Mouse (Mus musculus) skeletal muscle tissue, adult 2 months (tissue): ENCODE measurements around the gene Slc12a7.
"Not testable (repeated sequence)": the region's sequence is repeated elsewhere in the genome, so short reads cannot be mapped to it uniquely, and the experiment has no call there.

Source experiments
- DNase-seq: peaks from one replicate; pipeline ENCODE4 v3.0.0-alpha.2; 2012; ENCODE audit warnings: low read depth, low spot score

Gene Slc12a7

GRCm38 (mm10) chr13:73732742-73733700, at the start of gene Slc12a7:
TSS of gene Slc12a7 (plus strand) at chr13:73733094.
- DNase-seq, result no peak

- DNase-seq, result peak; percentile 25
These were observed 49.2 kb upstream of the Slc12a7 start for GRCm38 (mm10) chr13:73683682-73684081.

DNA sequence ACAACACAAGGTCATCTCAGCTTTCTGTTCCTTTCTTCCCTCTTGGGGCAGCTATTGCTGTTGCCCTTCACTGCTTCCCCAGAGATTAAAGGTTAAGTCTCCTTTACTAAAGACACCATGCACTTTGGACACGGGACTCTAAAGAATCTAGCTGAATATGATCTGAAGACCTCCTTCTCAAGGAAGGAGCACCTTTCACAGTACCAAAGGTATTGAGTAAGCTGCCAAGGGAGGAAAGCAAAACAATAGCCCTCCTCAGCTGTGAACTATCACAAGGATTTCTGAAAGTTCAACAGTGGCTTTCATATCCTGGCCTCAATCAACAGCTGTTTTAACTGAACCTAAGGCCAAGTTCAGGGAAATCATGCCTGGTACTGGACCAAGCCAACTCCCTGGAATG, 48.5 kb upstream of the Slc12a7 start:
- DNase-seq, result peak; percentile 30

- DNase-seq, result no peak
These were observed 47.4 kb upstream of the Slc12a7 start for GRCm38 (mm10) chr13:73685502-73685901.

- DNase-seq, result no peak
These were observed 45.3 kb upstream of the Slc12a7 start for GRCm38 (mm10) chr13:73687601-73688000.

GRCm38 (mm10) chr13:73688934-73689333, 44.0 kb upstream of the Slc12a7 start:
- DNase-seq, result no peak

DNA sequence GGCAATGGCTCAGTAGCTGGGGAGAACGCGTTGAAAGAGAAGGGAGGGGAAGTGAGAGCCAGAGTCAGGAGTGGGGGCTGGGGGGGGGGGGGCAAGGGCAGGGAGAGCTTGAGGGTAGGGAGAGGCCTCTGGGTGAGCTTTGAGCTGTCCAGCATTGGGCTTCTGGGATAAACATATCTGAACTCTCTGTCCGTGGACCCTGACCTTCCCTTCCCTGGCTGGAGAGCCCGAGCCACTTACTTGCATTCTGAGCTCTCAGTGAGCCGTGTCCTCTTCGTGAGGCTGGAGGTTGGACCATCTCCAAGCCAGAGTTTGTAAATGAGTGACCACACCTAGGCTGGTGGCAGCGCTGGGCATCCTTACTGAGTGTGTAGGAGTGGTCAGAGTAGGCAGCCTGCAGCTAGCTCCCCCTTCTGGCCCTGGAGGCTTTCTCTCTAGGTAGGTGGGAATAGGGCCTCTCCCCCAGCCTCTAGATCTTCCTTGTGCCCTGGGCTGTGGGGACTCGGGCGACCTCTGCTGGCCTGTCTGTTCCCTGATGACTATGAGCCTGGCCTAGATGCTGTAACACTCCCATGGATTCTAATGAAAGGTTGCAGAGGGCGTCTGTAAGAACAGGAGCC, 40.5 kb upstream of the Slc12a7 start:
- DNase-seq, result no peak

DNA sequence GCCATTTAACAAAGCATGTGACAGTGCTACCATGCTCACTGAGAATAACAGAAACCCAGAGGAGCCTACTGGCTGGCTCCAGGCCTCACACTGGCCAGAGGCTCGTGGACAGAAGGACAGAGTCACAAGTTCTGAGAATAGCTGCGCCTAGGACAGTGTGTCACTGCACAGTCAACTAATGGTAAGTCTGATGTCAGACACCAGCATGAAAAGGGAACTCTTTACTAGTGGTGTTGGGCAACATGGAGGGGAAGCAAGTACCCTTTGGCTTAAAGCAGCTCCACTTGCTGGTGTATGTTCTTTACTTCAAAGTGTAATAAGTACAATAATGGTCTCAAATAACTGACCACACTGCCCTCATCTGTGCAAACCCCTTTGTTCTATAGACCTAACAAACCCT, 39.6 kb upstream of the Slc12a7 start:
- DNase-seq, result no peak

DNA sequence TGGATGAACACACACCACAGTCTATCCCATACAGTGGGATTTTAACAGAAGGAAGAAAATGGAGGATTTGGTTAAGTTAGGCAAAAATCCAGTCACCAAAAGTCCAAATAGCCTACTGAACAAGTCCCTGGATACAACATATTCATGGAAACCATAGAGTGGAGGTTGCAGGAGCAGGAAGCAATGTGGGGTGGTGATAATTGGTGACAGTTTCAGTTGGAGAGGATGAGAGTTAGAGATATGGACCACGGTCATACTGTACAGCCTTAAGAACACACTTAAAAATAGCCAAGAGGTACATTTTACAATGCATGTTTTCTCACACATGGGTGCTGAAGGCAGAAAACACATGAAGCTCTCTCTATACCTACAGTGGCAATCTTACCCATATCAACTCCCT, 37.9 kb upstream of the Slc12a7 start:
- no peak for DNase-seq

DNA sequence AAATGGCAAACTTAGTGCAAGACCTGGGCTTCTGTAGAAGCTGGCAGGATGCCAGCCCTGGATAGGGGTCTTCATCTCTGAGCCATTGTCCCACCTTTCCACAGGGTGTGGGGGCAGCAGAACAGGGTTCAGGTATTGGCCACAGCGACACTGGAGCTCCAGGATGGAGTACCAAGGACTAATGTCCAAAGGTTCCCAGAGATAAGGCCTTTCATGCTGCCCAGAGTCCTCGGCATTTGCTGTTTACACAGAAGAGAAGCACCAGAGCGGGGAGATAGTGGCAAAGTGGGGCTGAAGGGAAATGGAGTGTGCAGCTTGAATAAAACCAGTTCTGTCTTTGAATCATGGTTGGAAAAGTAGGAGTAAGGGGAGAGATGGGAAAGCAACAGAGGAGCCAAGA, 36.4 kb upstream of the Slc12a7 start:
- no peak for DNase-seq

- no peak for DNase-seq
These were observed 33.2 kb upstream of the Slc12a7 start for GRCm38 (mm10) chr13:73699714-73700113.

DNA sequence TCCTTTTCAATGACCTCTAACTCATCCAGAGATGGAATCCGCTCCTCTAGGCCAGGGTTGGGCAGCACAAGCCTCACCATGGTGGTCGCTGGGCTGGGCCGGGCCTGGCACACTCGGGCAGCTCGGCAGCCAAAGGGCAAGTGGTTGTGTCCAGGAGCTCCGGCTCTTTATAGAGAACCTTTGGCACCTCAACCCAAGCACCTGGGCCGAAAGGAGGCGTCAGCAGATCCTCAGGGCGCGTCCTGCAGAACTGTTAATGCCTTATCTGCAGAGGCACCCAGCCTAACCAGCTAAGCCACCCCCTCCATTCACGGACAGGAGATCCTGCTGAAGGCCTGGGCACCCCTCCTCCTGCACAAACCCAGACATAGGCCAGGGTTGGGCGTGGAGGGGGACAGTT, 32.3 kb upstream of the Slc12a7 start:
- DNase-seq, result no peak

GRCm38 (mm10) chr13:73701161-73701883, 31.6 kb upstream of the Slc12a7 start:
- no peak for DNase-seq

- DNase-seq, result no peak
These were observed 30.1 kb upstream of the Slc12a7 start for GRCm38 (mm10) chr13:73702776-73703175.

DNA sequence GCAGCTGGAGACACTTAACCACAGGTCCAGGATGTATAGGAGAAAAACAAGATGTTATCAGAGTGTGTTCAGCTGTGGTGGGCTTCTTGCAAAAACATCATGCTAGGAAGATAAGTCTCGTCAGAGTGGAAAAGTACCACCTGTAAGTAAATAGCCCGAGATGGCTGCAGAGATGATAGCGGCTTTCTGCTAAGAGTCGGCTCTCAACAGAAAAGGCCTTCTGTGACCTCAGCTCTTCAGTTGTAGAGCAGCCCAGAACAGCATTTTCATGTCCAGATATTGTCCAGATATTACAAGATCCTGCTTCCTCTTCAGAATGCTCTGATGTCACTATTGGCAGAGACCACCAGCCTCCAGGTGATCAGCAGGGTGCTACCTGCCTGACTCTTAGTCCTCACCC, 29.4 kb upstream of the Slc12a7 start:
- not testable (repeated sequence) for DNase-seq

- no peak for DNase-seq
These were observed 28.1 kb upstream of the Slc12a7 start, which contains the start of gene Slc6a19 for GRCm38 (mm10) chr13:73704694-73705325. TSS of gene Slc6a19 (minus strand) at chr13:73704865.

- DNase-seq, result no peak
These were observed 23.4 kb upstream of the Slc12a7 start for GRCm38 (mm10) chr13:73709491-73709890.

- DNase-seq, result no peak
These were observed 21.7 kb upstream of the Slc12a7 start for GRCm38 (mm10) chr13:73711221-73711620.

DNA sequence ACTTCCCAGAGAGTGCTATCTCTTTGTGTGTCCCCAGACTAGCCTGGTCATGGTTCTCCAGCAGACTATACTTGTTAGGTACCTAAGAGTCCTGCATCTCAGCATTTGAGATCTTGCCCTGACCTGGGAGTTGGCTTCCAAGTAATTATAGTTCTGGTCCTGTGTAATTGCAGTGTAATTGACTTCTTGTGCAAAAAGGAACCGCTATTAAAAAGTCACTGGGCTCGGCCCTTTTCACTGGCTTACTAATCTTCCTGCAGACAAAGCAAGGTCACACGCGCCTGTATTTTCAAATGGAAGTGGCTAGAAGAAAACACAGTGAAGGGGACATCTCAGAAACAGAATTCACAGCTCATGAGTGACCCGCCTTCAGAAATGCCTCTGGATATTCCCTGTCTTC, 21.1 kb upstream of the Slc12a7 start:
- no peak for DNase-seq

DNA sequence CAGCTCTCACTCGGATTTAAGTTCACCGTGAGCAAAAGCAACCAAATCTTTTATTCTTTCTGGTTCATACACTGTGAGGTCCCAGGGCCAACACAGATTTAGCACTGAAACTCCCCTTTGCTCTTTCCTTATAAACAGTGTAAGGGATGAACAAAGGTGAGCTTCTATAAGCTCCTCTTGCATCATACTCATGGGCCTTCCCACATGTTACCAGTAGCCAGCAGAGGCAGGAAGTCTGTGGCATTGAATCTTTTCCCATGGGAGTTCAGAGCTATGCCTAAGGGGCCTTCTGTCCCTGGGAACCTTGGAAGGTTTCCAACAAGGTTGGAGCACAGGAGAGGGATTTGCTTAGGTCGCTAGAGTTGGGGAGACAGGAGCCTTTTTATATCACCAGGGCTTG, 20.7 kb upstream of the Slc12a7 start:
- no peak for DNase-seq

DNA sequence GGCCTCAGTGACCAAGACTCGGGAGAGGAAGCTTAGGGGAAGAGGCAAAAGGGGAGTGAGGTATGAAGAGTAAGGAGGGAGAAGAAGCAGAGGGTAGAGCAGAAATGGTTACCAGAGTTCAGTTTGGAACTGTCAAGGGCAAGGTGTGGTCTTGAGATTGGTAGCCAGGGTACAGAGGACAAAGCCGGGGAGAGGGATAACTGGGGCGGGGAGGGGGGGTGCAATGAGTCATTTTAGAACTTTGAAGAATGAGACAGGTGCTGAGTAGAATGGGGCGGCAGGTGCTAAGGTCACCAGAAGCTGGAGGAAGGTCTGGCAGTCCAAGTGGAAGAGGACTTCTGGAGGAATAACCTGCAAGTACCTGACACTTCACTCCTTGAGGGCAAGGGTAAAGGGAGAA, 19.7 kb upstream of the Slc12a7 start:
- no peak for DNase-seq

DNA sequence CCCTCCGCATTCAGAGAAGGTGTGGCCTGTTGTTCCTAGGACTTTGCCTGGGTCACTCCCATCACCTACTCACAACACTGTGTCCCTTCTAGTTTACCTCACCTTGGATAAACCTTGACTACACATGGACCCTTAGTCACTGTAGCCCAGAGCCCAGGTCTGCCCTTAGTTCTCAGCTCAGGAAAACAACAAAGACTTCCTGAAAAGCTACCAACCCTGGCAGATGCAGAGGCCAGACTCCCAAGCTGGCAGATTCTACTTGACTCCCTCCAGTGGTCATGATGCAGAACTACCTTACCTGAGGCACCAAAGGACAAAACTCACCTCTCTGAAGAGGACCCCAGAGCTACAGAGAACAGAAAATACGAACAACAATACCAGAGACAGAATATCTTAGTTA, 18.9 kb upstream of the Slc12a7 start:
- DNase-seq, result no peak
